Mouse (Mus musculus) testis, adult 2 months (tissue): ENCODE measurements around the gene Galnt18.

Experiments
- CTCF ChIP-seq: fragments of 200-500 bp; IDR thresholded peaks from 2 replicates; pipeline ENCODE4 v1.5.1; 2012; ENCODE audit warnings: low read depth, mild to moderate bottlenecking, inconsistent platforms, low read length, moderate library complexity; ENCODE audit not compliant: control insufficient read depth, insufficient read depth, insufficient replicate concordance
- POLR2A ChIP-seq: fragments of 200-500 bp; IDR thresholded peaks from 2 replicates; pipeline ENCODE4 v1.6.1; 2012; ENCODE audit warnings: low read depth, mild to moderate bottlenecking, inconsistent platforms, low read length, moderate library complexity; ENCODE audit not compliant: control insufficient read depth

- TF ChIP-seq CTCF (no peak), POLR2A (no peak)
Observed at GRCm38 (mm10) chr7:111459716-111460115, 320.1 kb downstream of the Galnt18 start.
